Mouse (Mus musculus): Measurements from ENCODE around the gene Fance. TPM values are rescaled to one million over a fixed set of nuclear protein-coding genes. Genes with fewer than 3 reads are reported as not detected.
A peak's percentile ranks its signal among the peaks of the same experiment; 100 is the strongest.

Gene Fance
- polyA plus RNA-seq, 1 experiment, result 12.1 TPM

DNA sequence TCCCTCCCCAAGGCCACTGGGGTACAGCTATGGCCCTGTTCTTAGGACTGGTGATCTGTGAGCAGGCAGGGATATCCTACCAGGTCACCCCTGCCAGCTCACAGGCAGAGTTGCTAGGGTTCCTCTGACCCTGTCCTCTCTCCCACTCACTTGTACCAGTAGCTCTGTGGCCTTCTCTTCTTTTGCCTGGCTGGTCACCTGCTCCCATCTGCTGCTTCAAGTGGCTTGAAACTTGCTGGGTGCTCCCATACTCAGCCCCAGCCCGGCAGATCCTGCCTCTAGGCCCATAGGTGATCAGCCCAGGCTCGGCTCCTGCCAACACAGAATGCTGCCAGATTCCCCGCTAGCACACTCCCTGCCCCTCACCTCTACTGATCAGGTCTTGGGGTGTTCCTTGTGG lies 12.5 kb upstream of the Fance start:
- no peak for TF ChIP-seq CTCF (conservative IDR thresholded peaks at IDR 0.05; ENCODE audit: insufficient read depth, insufficient read length, low read depth, low read length)
- TF ChIP-seq POLR2A (IDR thresholded peaks at IDR 0.05; ENCODE audit: low read depth, low read length), result no peak
- no peak for DNase-seq
- no peaks in the 10 kb centered on the region for H3K36me3 ChIP-seq (ENCODE audit: control insufficient read depth, insufficient read depth, low read length)
- 66% methylated on average over 3 of the region's 3 CpGs for WGBS
- H3K4me3 ChIP-seq (ENCODE audit: insufficient read depth, low read depth, low read length), result no peak overlapping the region
- H3K27me3 ChIP-seq (replicated peaks; ENCODE audit: control insufficient read depth, insufficient read depth, low read length), result no peaks in the 10 kb centered on the region
- H3K27ac ChIP-seq (ENCODE audit: insufficient read depth, low read depth, low read length), result no peak overlapping the region
- H3K4me1 ChIP-seq (ENCODE audit: control insufficient read depth, insufficient read depth, low read length), result no peaks in the 10 kb centered on the region

DNA sequence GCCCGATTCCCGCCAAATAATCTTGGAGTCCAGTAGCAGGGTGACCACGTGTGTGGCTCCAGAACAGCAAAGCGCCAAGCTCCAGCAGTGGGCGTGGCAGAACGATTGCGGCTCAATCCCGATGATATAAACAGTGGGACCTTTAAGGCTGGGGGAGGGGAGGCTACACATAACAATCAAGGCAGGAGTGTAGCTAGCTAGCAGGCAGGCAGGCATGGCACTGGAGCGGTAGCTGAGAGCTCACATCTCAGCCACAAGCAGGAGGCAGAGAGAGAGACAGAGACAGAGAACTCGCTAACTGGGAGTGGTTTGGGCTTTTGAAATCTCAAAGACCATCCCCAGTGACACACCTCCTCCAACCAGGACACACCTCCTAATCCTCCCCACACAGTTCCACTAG lies 8.1 kb upstream of the Fance start:
- TF ChIP-seq POLR2A (IDR thresholded peaks at IDR 0.05; ENCODE audit: low read depth, low read length) (no peak), CTCF (conservative IDR thresholded peaks at IDR 0.05; ENCODE audit: insufficient read depth, insufficient read length, low read depth, low read length) (no peak)
- no peak for DNase-seq
- no peak overlapping the region for H3K27ac ChIP-seq (ENCODE audit: insufficient read depth, low read depth, low read length)
- 72% methylated on average over 10 of the region's 10 CpGs for WGBS
- H3K27me3 ChIP-seq (replicated peaks; ENCODE audit: control insufficient read depth, insufficient read depth, low read length), result no peaks in the 10 kb centered on the region
- no peaks in the 10 kb centered on the region for H3K36me3 ChIP-seq (ENCODE audit: control insufficient read depth, insufficient read depth, low read length)
- no peaks in the 10 kb centered on the region for H3K4me1 ChIP-seq (ENCODE audit: control insufficient read depth, insufficient read depth, low read length)
- H3K4me3 ChIP-seq (ENCODE audit: insufficient read depth, low read depth, low read length), result no peak overlapping the region

GRCm38 (mm10) chr17:28308297-28309195 lies 4.8 kb upstream of the Fance start:
- Histone ChIP-seq H3K27ac (ENCODE audit: insufficient read depth, low read depth, low read length) (no peak overlapping the region), H3K4me1 (ENCODE audit: control insufficient read depth, insufficient read depth, low read length) (no peaks in the 10 kb centered on the region), H3K36me3 (ENCODE audit: control insufficient read depth, insufficient read depth, low read length) (no peaks in the 10 kb centered on the region), H3K27me3 (replicated peaks; ENCODE audit: control insufficient read depth, insufficient read depth, low read length) (no peaks in the 10 kb centered on the region), H3K4me3 (ENCODE audit: insufficient read depth, low read depth, low read length) (no peak overlapping the region)
- DNase-seq, result peak; percentile 90
- TF ChIP-seq POLR2A (IDR thresholded peaks at IDR 0.05; ENCODE audit: low read depth, low read length) (no peak), CTCF (conservative IDR thresholded peaks at IDR 0.05; ENCODE audit: insufficient read depth, insufficient read length, low read depth, low read length) (peak; percentile 93)
- 7% methylated on average over 18 of the region's 18 CpGs for WGBS

DNA sequence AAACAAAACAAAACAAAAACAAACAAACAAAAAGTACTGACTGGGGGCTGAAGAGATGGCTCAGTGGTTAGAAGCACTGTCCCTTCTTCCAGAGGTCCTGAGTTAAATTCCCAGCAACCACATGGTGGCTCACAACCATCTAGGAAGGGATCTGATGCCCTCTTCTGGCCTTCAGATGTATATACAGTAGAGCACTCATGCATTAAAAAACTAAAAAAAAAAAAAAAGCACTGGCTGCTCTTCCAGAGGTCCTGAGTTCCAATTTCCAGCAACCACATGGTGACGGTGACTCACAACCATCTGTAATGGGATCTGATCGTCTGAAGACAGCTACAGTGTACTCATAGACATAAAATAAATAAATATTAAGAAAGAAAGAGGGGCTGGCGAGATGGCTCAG lies 2.5 kb upstream of the Fance start:
- no peaks in the 10 kb centered on the region for H3K27me3 ChIP-seq (replicated peaks; ENCODE audit: control insufficient read depth, insufficient read depth, low read length)
- no peak overlapping the region for H3K4me3 ChIP-seq (ENCODE audit: insufficient read depth, low read depth, low read length)
- H3K36me3 ChIP-seq (ENCODE audit: control insufficient read depth, insufficient read depth, low read length), result no peaks in the 10 kb centered on the region
- no peak for TF ChIP-seq CTCF (conservative IDR thresholded peaks at IDR 0.05; ENCODE audit: insufficient read depth, insufficient read length, low read depth, low read length)
- TF ChIP-seq POLR2A (IDR thresholded peaks at IDR 0.05; ENCODE audit: low read depth, low read length), result no peak
- 87% methylated on average over 3 of the region's 3 CpGs for WGBS
- peaks cover 6% of the 10 kb centered on the region; the same call in 1 of the 2 replicates for H3K4me1 ChIP-seq (ENCODE audit: control insufficient read depth, insufficient read depth, low read length)
- no peak for DNase-seq
- H3K27ac ChIP-seq (ENCODE audit: insufficient read depth, low read depth, low read length), result no peak overlapping the region

DNA sequence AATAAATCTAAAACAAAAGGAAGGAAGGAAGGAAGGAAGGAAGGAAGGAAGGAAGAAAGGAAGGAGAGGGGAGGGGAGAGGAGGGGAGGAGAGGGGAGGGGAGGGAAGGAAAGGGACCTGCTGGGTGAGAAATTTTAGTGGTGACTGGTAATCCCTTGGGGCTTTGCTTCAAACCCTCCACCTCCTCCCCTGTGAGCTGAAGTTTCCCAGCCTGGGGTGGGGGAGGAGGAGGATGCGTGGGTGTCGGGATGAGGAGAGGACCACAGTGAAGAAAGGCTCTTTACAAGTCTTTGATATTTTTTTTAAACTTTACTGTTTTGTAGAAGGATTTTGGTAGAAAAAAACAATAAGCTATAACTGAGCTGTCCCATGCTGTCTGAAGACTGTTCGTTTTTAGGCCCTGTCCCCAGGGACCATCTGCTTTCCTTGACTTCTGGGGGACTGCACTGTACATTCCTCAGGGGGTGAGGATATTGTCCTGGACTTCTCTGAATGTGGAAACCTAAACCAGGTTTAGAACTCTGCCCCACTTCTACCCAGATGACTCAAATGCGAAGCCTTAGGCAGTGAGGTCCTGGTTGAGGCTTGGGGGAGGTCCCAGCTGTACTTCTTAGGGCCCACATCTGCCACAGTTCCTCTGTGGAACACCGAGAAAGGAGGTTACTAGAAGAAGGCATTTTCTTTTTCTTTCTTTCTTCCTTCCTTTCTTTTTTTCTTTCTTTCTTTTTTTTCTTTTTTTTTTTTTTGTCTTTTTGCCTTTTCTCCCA lies 1.8 kb upstream of the Fance start:
- peaks cover 6% of the 10 kb centered on the region; the same call in 1 of the 2 replicates for H3K4me1 ChIP-seq (ENCODE audit: control insufficient read depth, insufficient read depth, low read length)
- no peak overlapping the region for H3K27ac ChIP-seq (ENCODE audit: insufficient read depth, low read depth, low read length)
- TF ChIP-seq POLR2A (IDR thresholded peaks at IDR 0.05; ENCODE audit: low read depth, low read length) (no peak), CTCF (conservative IDR thresholded peaks at IDR 0.05; ENCODE audit: insufficient read depth, insufficient read length, low read depth, low read length) (no peak)
- no peaks in the 10 kb centered on the region for H3K36me3 ChIP-seq (ENCODE audit: control insufficient read depth, insufficient read depth, low read length)
- 79% methylated on average over 5 of the region's 5 CpGs for WGBS
- no peak for DNase-seq
- no peaks in the 10 kb centered on the region for H3K27me3 ChIP-seq (replicated peaks; ENCODE audit: control insufficient read depth, insufficient read depth, low read length)
- no peak overlapping the region for H3K4me3 ChIP-seq (ENCODE audit: insufficient read depth, low read depth, low read length)

- 29% methylated on average over 17 of the region's 17 CpGs for WGBS
- H3K4me3 ChIP-seq (ENCODE audit: insufficient read depth, low read depth, low read length), result peak overlapping the region; percentile 19; the same call in 1 of the 2 replicates
- H3K27ac ChIP-seq (ENCODE audit: insufficient read depth, low read depth, low read length), result no peak overlapping the region
- H3K27me3 ChIP-seq (replicated peaks; ENCODE audit: control insufficient read depth, insufficient read depth, low read length), result no peaks in the 10 kb centered on the region
- no peak for DNase-seq
- TF ChIP-seq POLR2A (IDR thresholded peaks at IDR 0.05; ENCODE audit: low read depth, low read length) (no peak), CTCF (conservative IDR thresholded peaks at IDR 0.05; ENCODE audit: insufficient read depth, insufficient read length, low read depth, low read length) (no peak; the same call in 1 of the 2 replicates)
- H3K4me1 ChIP-seq (ENCODE audit: control insufficient read depth, insufficient read depth, low read length), result peaks cover 6% of the 10 kb centered on the region; the same call in 1 of the 2 replicates
- H3K36me3 ChIP-seq (ENCODE audit: control insufficient read depth, insufficient read depth, low read length), result no peaks in the 10 kb centered on the region
These were observed 797 bp upstream of the Fance start for GRCm38 (mm10) chr17:28312232-28313211.

Data from kidney, adult 2 months (tissue).